Mouse (Mus musculus) lung, postnatal 0 days (tissue): ENCODE data around the gene Psap.
A peak's percentile ranks its signal among the peaks of the same experiment; 100 is the strongest.

Experiments
- CTCF ChIP-seq: IDR thresholded peaks from 2 replicates; pipeline ENCODE4 v1.5.1; 2016; ENCODE audit warnings: antibody characterized with exemption, mild to moderate bottlenecking
- EP300 ChIP-seq: IDR thresholded peaks from 2 replicates; pipeline ENCODE4 v1.6.1; 2016; ENCODE audit warnings: antibody characterized with exemption, mild to moderate bottlenecking, control low read depth

DNA sequence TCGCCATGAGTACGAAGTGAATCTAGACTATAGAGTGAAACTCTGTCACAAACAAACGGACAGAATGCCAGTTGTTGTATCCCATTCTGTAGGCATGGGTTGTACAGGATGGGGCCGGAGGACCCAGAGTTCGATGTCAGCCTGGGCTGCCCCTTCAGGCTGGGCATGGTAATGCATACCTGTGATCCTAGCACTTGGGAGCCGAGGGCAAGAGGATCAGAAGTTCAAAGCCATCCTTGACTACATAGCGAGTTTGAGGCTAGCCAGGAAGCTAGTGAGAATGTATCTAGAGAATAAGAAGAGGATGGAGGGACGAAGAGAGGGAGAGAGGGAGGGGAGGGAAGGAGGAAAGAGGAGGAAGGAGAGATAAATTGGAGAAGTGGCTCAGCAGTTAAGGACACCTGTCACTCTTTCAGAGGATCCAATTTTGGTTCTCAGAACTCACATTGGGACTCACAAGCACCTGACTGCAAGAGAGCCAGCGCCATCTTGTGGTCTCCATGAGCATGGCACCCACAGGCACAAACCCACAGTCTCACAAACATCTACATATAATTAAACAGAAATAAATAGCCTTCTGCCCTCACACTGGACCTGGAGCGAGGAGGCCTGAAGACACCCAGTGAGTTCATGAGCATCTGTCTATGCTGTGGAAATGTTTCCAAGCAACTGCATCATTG is 39.8 kb upstream of the Psap start:
- TF ChIP-seq CTCF: peak; percentile 89
- TF ChIP-seq EP300: no peak
